Mouse (Mus musculus) heart, adult 9 months (tissue): ENCODE measurements at regions not wholly inside any gene's neighbourhood (a gene's known extent, or its start where the extent isn't known, plus 50 kb on each side); places are given as distances from the start of the nearest gene placed in this dataset.

Source experiments
- DNase-seq, 2 experiments: peaks; one replicate each; pipeline ENCODE4 v3.0.0; 2022; ENCODE audit warnings: low spot score in 2 of 2

DNA sequence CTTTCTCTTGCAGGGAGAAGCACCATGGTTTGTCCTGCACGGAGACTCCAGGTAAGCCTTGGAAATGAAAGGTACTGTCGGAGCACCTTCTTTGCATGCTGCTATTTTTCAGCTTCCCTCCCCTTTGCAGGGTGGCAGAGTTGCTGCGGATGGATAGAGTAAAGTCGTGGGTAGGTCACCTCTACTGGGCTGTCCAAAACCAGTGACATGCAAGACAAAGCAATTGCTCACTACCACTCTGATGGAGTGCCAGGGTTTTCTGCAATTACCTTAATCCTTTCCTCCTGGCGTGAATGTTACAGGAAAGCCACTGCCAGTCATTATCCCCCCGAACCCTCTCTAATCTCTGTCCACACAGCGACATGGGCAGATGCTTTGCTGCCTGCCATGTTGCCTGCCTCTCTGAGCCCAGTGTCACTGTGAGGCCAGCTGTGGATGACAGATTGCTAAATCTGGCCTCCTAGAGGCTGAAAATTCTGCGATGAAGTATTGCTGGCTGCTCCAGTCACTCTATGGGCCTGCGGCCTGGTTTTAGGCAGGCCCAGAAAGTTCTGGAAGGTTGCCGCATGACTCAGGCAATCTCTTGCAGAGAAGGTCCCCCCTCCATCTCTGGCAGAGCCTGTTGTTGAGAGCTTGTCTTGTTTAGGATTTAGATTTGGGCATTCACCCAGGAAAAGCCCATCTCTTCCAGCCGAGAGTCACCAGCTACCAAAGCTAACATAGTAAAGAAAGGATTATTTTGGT lies 54.1 kb upstream of the Sod3 start:
- DNase-seq, result peak; percentile 81 to 88

DNA sequence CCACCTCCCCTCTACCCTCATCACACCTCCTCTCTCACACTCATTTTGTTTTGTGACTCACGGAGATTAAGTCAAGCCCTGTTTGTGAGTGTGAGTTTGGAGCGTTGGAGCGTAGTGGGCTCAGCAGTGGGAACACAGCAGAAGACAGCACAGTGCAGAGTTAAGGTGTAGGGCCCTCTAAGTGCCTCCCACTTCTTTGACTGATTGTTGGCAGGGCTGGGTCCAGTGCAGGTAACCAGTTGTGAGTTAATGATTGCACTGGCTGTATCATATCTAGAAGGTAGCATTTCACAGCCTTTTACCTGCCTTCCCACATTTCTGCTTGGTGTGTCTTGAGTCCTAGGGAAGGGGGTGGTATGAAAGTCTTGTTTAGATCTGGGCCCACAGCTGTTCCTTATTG lies 67.3 kb upstream of the Sod3 start:
- DNase-seq, result no peak

DNA sequence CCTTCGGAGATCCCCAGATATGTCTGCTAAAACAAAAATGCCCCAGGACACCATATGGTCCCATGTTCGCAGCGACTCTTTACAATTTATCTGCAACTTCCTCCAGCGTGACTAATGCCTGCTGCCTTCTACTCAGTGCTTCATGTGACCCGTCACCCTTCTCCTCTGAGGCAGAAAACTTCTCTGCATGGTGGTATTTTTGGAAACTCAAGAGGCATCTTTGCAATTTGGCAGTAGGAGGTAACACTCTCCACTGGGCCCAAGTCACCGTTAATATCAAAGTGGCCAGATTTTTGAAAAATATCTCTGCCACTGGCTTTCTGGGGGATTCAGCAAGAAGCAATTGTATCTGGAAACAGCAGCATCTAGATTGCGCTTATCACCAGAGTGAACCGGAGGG lies 69.1 kb upstream of the Sod3 start:
- peak; percentile 39 to 40 for DNase-seq

- DNase-seq, result no peak
Measured at GRCm38 (mm10) chr5:52288319-52288718, 75.3 kb upstream of the Sod3 start.

DNA sequence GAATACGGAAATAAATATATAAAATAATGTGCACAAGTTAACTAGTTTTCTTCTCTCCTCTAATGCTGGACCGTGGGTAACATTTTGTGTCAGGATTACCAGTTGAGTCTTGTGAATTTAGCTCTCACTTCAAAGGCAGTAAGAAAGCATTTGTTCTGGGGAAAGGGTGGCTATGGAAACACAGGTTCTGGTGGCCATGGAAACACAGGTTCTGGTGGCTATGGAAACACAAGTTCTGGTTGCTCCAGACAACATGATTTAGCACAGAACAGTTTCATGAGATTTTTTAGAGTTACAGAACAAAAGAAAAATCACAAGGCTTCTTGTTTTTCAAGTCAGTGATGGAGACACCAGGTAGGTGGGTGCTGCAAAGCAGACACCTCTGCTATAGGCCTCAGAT lies 82.7 kb upstream of the Sod3 start:
- DNase-seq, result no peak

- no peak for DNase-seq
Measured at GRCm38 (mm10) chr5:52278111-52278510, 85.5 kb upstream of the Sod3 start.

- DNase-seq, result no peak
Measured at GRCm38 (mm10) chr5:52263214-52263613, 72.9 kb upstream of the Dhx15 start.

DNA sequence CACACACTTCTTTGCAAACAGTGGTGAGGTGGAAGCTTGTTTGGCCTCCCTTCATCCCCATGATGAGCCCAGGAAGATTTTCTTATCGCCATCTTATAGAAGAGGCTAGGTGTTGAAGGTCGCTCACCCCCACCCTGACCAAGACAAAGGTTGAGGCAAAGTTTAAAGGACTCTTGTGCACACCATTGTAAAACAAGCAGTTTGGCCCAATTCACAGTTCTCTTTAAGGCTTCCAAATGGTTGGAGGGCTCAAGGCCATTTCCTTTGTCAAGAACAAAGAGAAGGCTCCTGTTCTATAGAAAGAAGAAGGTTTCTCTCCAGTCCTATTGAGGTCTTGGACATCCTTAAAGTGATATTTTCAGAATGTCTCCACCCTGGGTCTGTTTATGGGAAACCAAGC lies 67.8 kb upstream of the Dhx15 start:
- DNase-seq, result no peak

- DNase-seq, result peak; percentile 16 to 27
Measured at GRCm38 (mm10) chr5:52254602-52255071, 64.3 kb upstream of the Dhx15 start.

- DNase-seq, result no peak
Measured at GRCm38 (mm10) chr5:52249804-52250203, 59.5 kb upstream of the Dhx15 start.

- DNase-seq, result no peak
Measured at GRCm38 (mm10) chr5:52243931-52244330, 53.6 kb upstream of the Dhx15 start.

GRCm38 (mm10) chr5:52242414-52242813 lies 52.1 kb upstream of the Dhx15 start:
- DNase-seq, result no peak

GRCm38 (mm10) chr5:52240540-52240939 lies 50.2 kb upstream of the Dhx15 start:
- DNase-seq, result no peak
